Mouse (Mus musculus) spleen, postnatal 10 days (tissue): Measurements from ENCODE around the gene Gtf3c2.
A peak's percentile ranks its signal among the peaks of the same experiment; 100 is the strongest.

Experiments used
- DNase-seq, 2 experiments: peaks; one replicate each; pipeline ENCODE4 v3.0.0; 2021 to 2022; ENCODE audit warnings: low spot score in 2 of 2

The Gtf3c2 gene

GRCm38 (mm10) chr5:31149781-31150180, 30.2 kb downstream of the Gtf3c2 start:
- DNase-seq = no peak

GRCm38 (mm10) chr5:31138968-31139425, 40.9 kb downstream of the Gtf3c2 start:
- peak in 1 of 2 experiments; percentile 23 for DNase-seq

- no peak for DNase-seq
Observed at GRCm38 (mm10) chr5:31138241-31138967, 41.5 kb downstream of the Gtf3c2 start, which contains the start of gene Ucn. TSS of gene Ucn (minus strand) at chr5:31138829.

- no peak for DNase-seq
Observed at GRCm38 (mm10) chr5:31137658-31138057, 42.3 kb downstream of the Gtf3c2 start.

- DNase-seq = no peak
Observed at GRCm38 (mm10) chr5:31136730-31137424, 43.1 kb downstream of the Gtf3c2 start.

- DNase-seq = no peak
Observed at GRCm38 (mm10) chr5:31126050-31126449, 53.9 kb downstream of the Gtf3c2 start.

GRCm38 (mm10) chr5:31123481-31123880, 56.5 kb downstream of the Gtf3c2 start:
- DNase-seq = no peak

GRCm38 (mm10) chr5:31121111-31121510, 58.8 kb downstream of the Gtf3c2 start:
- no peak for DNase-seq

GRCm38 (mm10) chr5:31116912-31117311, 63.0 kb downstream of the Gtf3c2 start:
- no peak for DNase-seq

GRCm38 (mm10) chr5:31116354-31116753, 63.6 kb downstream of the Gtf3c2 start, which contains the start of gene Trim54:
TSS of gene Trim54 (plus strand) at chr5:31116712.
- DNase-seq = no peak

- no peak for DNase-seq
Observed at GRCm38 (mm10) chr5:31110781-31111180, 69.2 kb downstream of the Gtf3c2 start.

GRCm38 (mm10) chr5:31108000-31108490, 71.9 kb downstream of the Gtf3c2 start, which contains the start of gene Slc30a3:
TSS of gene Slc30a3 (minus strand) at chr5:31108237.
- no peak for DNase-seq
